Mouse (Mus musculus) hematopoietic stem cell, adult 5-6 weeks (primary cell): Measurements from ENCODE around the gene Zyx. TPM values are rescaled to one million over a fixed set of nuclear protein-coding genes. Genes with fewer than 3 reads are reported as not detected.

Experiments used
- total RNA-seq: library from RNA; stranded (forward); fragments of 172-1452, 232-1000 nt; gene quantifications from 2 replicates; pipeline ENCODE4 v1.2.3, GENCODE M21; 2017

Zyx gene
- total RNA-seq, 1 experiment from 2014 or later = 71.8 TPM

Other genes with a start within 250 kb of the Zyx start
- gene Tas2r139, start 208.7 kb upstream of the Zyx start, total RNA-seq = not detected in 2 replicates
- gene Tas2r144, start 134.3 kb upstream of the Zyx start, total RNA-seq = not detected in 2 replicates
- 19.0 and 25.7 TPM in 2 replicates for gene Gstk1, start 103.7 kb upstream of the Zyx start, total RNA-seq
- gene Tmem139, start 87.7 kb upstream of the Zyx start, total RNA-seq = not detected in 2 replicates
- gene Casp2, start 84.6 kb upstream of the Zyx start, total RNA-seq = 101 and 111 TPM in 2 replicates
- gene Clcn1, start 62.9 kb upstream of the Zyx start, total RNA-seq = 0.75 TPM in 1 of 2 replicates, not detected in the other
- gene Fam131b, start 25.0 kb upstream of the Zyx start, total RNA-seq = not detected in 2 replicates
- gene Epha1, start 23.6 kb downstream of the Zyx start, total RNA-seq = 0.56 and 0.84 TPM in 2 replicates
- not detected in 2 replicates for gene Tas2r143, start 50.6 kb downstream of the Zyx start, total RNA-seq
- not detected in 2 replicates for gene Tas2r135, start 55.8 kb downstream of the Zyx start, total RNA-seq
- not detected in 2 replicates for gene Tas2r126, start 84.9 kb downstream of the Zyx start, total RNA-seq
- gene Olfr458, start 115.6 kb downstream of the Zyx start, total RNA-seq = not detected in 2 replicates
- not detected in 2 replicates for gene Olfr457, start 126.7 kb downstream of the Zyx start, total RNA-seq
- gene Olfr456, start 137.6 kb downstream of the Zyx start, total RNA-seq = not detected in 2 replicates
- not detected in 2 replicates for gene Olfr455, start 198.0 kb downstream of the Zyx start, total RNA-seq
- gene Tcaf3, start 248.1 kb downstream of the Zyx start, total RNA-seq = not detected in 2 replicates